Mouse (Mus musculus) CH12.LX (cell line): Measurements from ENCODE around the gene Poc1b.

Experiments used
- BHLHE40 ChIP-seq: IDR thresholded peaks from 2 replicates; pipeline ENCODE4 v1.6.1; 2011; ENCODE audit warnings: mild to moderate bottlenecking, low read depth, low read length, improper control_type of control experiment
- CHD1 ChIP-seq: IDR thresholded peaks from 2 replicates; pipeline ENCODE4 v1.6.1; 2012; ENCODE audit warnings: low read depth, low read length, improper control_type of control experiment, inconsistent platforms
- CTCF ChIP-seq, 2 experiments: IDR thresholded peaks in 1 of 2; conservative IDR thresholded peaks in 1 of 2; 2 replicates each; pipeline ENCODE4 v1.5.1; 2011 to 2012; ENCODE audit warnings: low read depth in 2 of 2, low read length in 2 of 2, improper control_type of control experiment in 1 of 2, inconsistent platforms in 1 of 2, mild to moderate bottlenecking in 1 of 2, moderate library complexity in 1 of 2
- EP300 ChIP-seq: IDR thresholded peaks from 2 replicates; pipeline ENCODE4 v1.6.1; 2011; ENCODE audit warnings: low read length, improper control_type of control experiment
- MAZ ChIP-seq: IDR thresholded peaks from 2 replicates; pipeline ENCODE4 v1.6.1; 2012; ENCODE audit warnings: low read depth, mild to moderate bottlenecking, inconsistent platforms, low read length, improper control_type of control experiment, moderate library complexity
- MYC ChIP-seq: IDR thresholded peaks from 2 replicates; pipeline ENCODE4 v1.6.1; 2011; ENCODE audit warnings: low read depth, mild to moderate bottlenecking, improper control_type of control experiment, low read length
- SIN3A ChIP-seq: IDR thresholded peaks from 2 replicates; pipeline ENCODE4 v1.6.1; 2012; ENCODE audit warnings: low read length, improper control_type of control experiment, inconsistent platforms
- ZKSCAN1 ChIP-seq: IDR thresholded peaks from 2 replicates; pipeline ENCODE4 v1.6.1; 2012; ENCODE audit warnings: low read depth, inconsistent platforms, low read length, improper control_type of control experiment, borderline replicate concordance
- ZNF384 ChIP-seq: IDR thresholded peaks from 2 replicates; pipeline ENCODE4 v1.6.1; 2012; ENCODE audit warnings: low read depth, low read length, improper control_type of control experiment, inconsistent platforms

- no peak for TF ChIP-seq ZNF384
- no peak for TF ChIP-seq CTCF (conservative IDR thresholded peaks at IDR 0.05 in 1 of 2, IDR thresholded peaks at IDR 0.05 in 1 of 2; ENCODE audit: low read depth in 2 of 2, low read length in 2 of 2)
- TF ChIP-seq CHD1, result no peak
- no peak for TF ChIP-seq EP300
- TF ChIP-seq SIN3A, result no peak
- no peak for TF ChIP-seq BHLHE40
- TF ChIP-seq ZKSCAN1, result no peak
- TF ChIP-seq MYC, result no peak
- TF ChIP-seq MAZ, result no peak
Measured at GRCm38 (mm10) chr10:99151580-99151979, 44.7 kb downstream of the Poc1b start.
